Mouse (Mus musculus): Measurements from ENCODE around the gene G430095P16Rik.

- TF ChIP-seq POLR2A (IDR thresholded peaks at IDR 0.05; ENCODE audit: borderline replicate concordance, low read depth, low read length): no peak
- no peak for TF ChIP-seq CTCF (IDR thresholded peaks at IDR 0.05; ENCODE audit: low read depth, low read length)
Observed at GRCm38 (mm10) chr8:84765629-84766028, 42.8 kb downstream of the G430095P16Rik start.

All from bone marrow macrophage, adult 2 months (primary cell).